Mouse (Mus musculus) thymus, postnatal 14 days (tissue): ENCODE measurements around the gene Wfdc1.

Source experiments
- DNase-seq: peaks from one replicate; pipeline ENCODE4 v3.0.0; 2021

The Wfdc1 gene

GRCm38 (mm10) chr8:119641058-119641457, 25.1 kb upstream of the Wfdc1 start:
- DNase-seq = no peak

GRCm38 (mm10) chr8:119642960-119643359, 23.2 kb upstream of the Wfdc1 start:
- DNase-seq = no peak

- DNase-seq = no peak
Observed at GRCm38 (mm10) chr8:119644429-119644960, 21.7 kb upstream of the Wfdc1 start.

GRCm38 (mm10) chr8:119644981-119645597, 21.1 kb upstream of the Wfdc1 start:
- DNase-seq = no peak

GRCm38 (mm10) chr8:119646197-119646596, 20.0 kb upstream of the Wfdc1 start:
- no peak for DNase-seq

- DNase-seq = no peak
Observed at GRCm38 (mm10) chr8:119646846-119647245, 19.3 kb upstream of the Wfdc1 start.

GRCm38 (mm10) chr8:119651324-119651723, 14.8 kb upstream of the Wfdc1 start:
- no peak for DNase-seq

- peak; percentile 32 for DNase-seq
Observed at GRCm38 (mm10) chr8:119656709-119657464, 9.3 kb upstream of the Wfdc1 start.

- no peak for DNase-seq
Observed at GRCm38 (mm10) chr8:119661081-119661480, 5.1 kb upstream of the Wfdc1 start.

- no peak for DNase-seq
Observed at GRCm38 (mm10) chr8:119661892-119662291, 4.3 kb upstream of the Wfdc1 start.

GRCm38 (mm10) chr8:119663440-119663839, 2.7 kb upstream of the Wfdc1 start:
- DNase-seq = no peak

GRCm38 (mm10) chr8:119665270-119665669, 895 bp upstream of the Wfdc1 start:
- no peak for DNase-seq

- DNase-seq = no peak
Observed at GRCm38 (mm10) chr8:119668447-119668846, 2.3 kb downstream of the Wfdc1 start.

- DNase-seq = peak; percentile 26
Observed at GRCm38 (mm10) chr8:119669284-119669683, 3.1 kb downstream of the Wfdc1 start.

- no peak for DNase-seq
Observed at GRCm38 (mm10) chr8:119670419-119671091, 4.4 kb downstream of the Wfdc1 start.

GRCm38 (mm10) chr8:119673976-119674555, 7.9 kb downstream of the Wfdc1 start:
- DNase-seq = no peak

GRCm38 (mm10) chr8:119675457-119675856, 9.3 kb downstream of the Wfdc1 start:
- DNase-seq = no peak

- DNase-seq = peak; percentile 87
Observed at GRCm38 (mm10) chr8:119676389-119676788, 10.2 kb downstream of the Wfdc1 start.

GRCm38 (mm10) chr8:119678138-119678843, 12.1 kb downstream of the Wfdc1 start:
- DNase-seq = peak; percentile 43

GRCm38 (mm10) chr8:119679184-119679583, 13.0 kb downstream of the Wfdc1 start:
- no peak for DNase-seq

GRCm38 (mm10) chr8:119690602-119691001, 24.4 kb downstream of the Wfdc1 start:
- DNase-seq = no peak

- DNase-seq = no peak
Observed at GRCm38 (mm10) chr8:119691989-119692388, 25.8 kb downstream of the Wfdc1 start.

GRCm38 (mm10) chr8:119694696-119695095, 28.5 kb downstream of the Wfdc1 start:
- no peak for DNase-seq
